ENCODE assay signal across 8 mouse cellular contexts in genomic region chr1:165844956-165845355, GRCm38 (mm10). TPM values are rescaled to one million over a fixed set of nuclear protein-coding genes. Genes with fewer than 3 reads are reported as not detected.
DNase-seq lines count a peak whose midpoint lies in the region; ATAC-seq and TF ChIP-seq lines count a peak whose summit lies in the region.

No protein-coding gene starts in this region.

- no peaks in the 10 kb centered on the region for H3K27me3 ChIP-seq in heart, adult 2 months (ENCODE audit: control insufficient read depth, insufficient read depth, low read length)
- H3K27me3 ChIP-seq in heart, postnatal 0 days (ENCODE audit: control insufficient read depth, insufficient read depth, low read length) = peaks cover 15% of the 10 kb centered on the region
- H3K27me3 ChIP-seq in liver, embryonic 12.5 days (replicated peaks) = peaks cover 71% of the 10 kb centered on the region
- H3K27me3 ChIP-seq in myocyte (ENCODE audit: control insufficient read depth, insufficient read depth, insufficient read length) = no peaks in the 10 kb centered on the region

- peak overlapping the region; percentile 79 for H3K9ac ChIP-seq in heart, adult 2 months (ENCODE audit: low read depth, low read length)
- H3K9ac ChIP-seq in heart, postnatal 0 days (replicated peaks; ENCODE audit: low read depth, low read length) = peak overlapping the region; percentile 63
- peak overlapping the region; percentile 48 for H3K9ac ChIP-seq in liver, embryonic 12.5 days

- no peaks in the 10 kb centered on the region for H3K9me3 ChIP-seq in heart, postnatal 0 days (replicated peaks; ENCODE audit: control insufficient read depth, low read length)
- no peaks in the 10 kb centered on the region for H3K9me3 ChIP-seq in liver, embryonic 12.5 days (replicated peaks)

- peak overlapping the region; percentile 85 for H3K27ac ChIP-seq in heart, adult 2 months
- H3K27ac ChIP-seq in bone marrow macrophage, adult 2 months (ENCODE audit: insufficient read depth, low read depth, low read length) = no peak overlapping the region
- H3K27ac ChIP-seq in heart, postnatal 0 days (ENCODE audit: low read depth) = peak overlapping the region; percentile 28; the same call in 1 of the 2 replicates
- no peak overlapping the region for H3K27ac ChIP-seq in liver, embryonic 12.5 days

- H3K79me2 ChIP-seq in heart, adult 2 months (replicated peaks; ENCODE audit: control insufficient read depth, insufficient read depth, low read length) = no peaks in the 10 kb centered on the region
- no peaks in the 10 kb centered on the region for H3K79me2 ChIP-seq in myocyte (ENCODE audit: control insufficient read depth, insufficient read depth)

- intact Hi-C loops in heart, adult 2 months (cut with DNase I) = loop anchor here (10.0 kb wide), 1 partner anchor 180 kb away; no protein-coding TSS in a partner anchor
- intact Hi-C loops in heart, postnatal 25 days (cut with DNase I) = no loop called here

- DNase-seq in heart, adult 2 months = peak; percentile 47 to 50
- no peak for DNase-seq in heart, postnatal 25 days (ENCODE audit: low spot score)
- DNase-seq in heart, postnatal 0 days (ENCODE audit: low spot score) = no peak
- peak; percentile 23 for DNase-seq in yolk sac, embryonic 10.5 days (ENCODE audit: low spot score)
- no peak for DNase-seq in cerebellum, postnatal 36 days

- 1% methylated on average over 22 of the region's 26 CpGs for WGBS in heart, adult 2 months
- 0% methylated on average over 22 of the region's 26 CpGs for WGBS in heart, postnatal 0 days
- WGBS in liver, embryonic 12.5 days (ENCODE audit: insufficient replicate concordance) = under 1% methylated on average over 26 of the region's 26 CpGs

- no peak overlapping the region for H3ac ChIP-seq in myocyte (ENCODE audit: control insufficient read depth, insufficient read length)

- peaks cover 8% of the 10 kb centered on the region for H3K4me1 ChIP-seq in heart, adult 2 months (ENCODE audit: control insufficient read depth, insufficient read depth, low read length)
- peaks cover 3% of the 10 kb centered on the region; the same call in 1 of the 2 replicates for H3K4me1 ChIP-seq in bone marrow macrophage, adult 2 months (ENCODE audit: control insufficient read depth, insufficient read depth, low read length)
- peaks cover 20% of the 10 kb centered on the region for H3K4me1 ChIP-seq in heart, postnatal 0 days (ENCODE audit: control insufficient read depth, insufficient read depth)
- H3K4me1 ChIP-seq in liver, embryonic 12.5 days = peaks cover 41% of the 10 kb centered on the region

- ATAC-seq in heart, postnatal 0 days (ENCODE audit: insufficient read depth, low read depth) = peak; percentile 34; the same call in 1 of the 2 replicates
- peak; percentile 51 for ATAC-seq in liver, embryonic 12.5 days

- peak overlapping the region; percentile 52 for H3K4me3 ChIP-seq in heart, adult 2 months
- peak overlapping the region; percentile 57 for H3K4me3 ChIP-seq in bone marrow macrophage, adult 2 months (ENCODE audit: insufficient read depth, low read length)
- peak overlapping the region; percentile 72 for H3K4me3 ChIP-seq in heart, postnatal 0 days (ENCODE audit: low read depth, low read length)
- peak overlapping the region; percentile 53 for H3K4me3 ChIP-seq in liver, embryonic 12.5 days
- H3K4me3 ChIP-seq in myocyte = peak overlapping the region; percentile 27

- no peak for TF ChIP-seq CTCF in heart, adult 2 months (IDR thresholded peaks at IDR 0.05)
- TF ChIP-seq CTCF in bone marrow macrophage, adult 2 months (IDR thresholded peaks at IDR 0.05; ENCODE audit: low read depth, low read length) = no peak
- TF ChIP-seq CTCF in heart, postnatal 0 days (IDR thresholded peaks at IDR 0.05; ENCODE audit: low read depth) = no peak

- peak overlapping the region; percentile 100 for H3K4me2 ChIP-seq in heart, postnatal 0 days (ENCODE audit: low read depth, low read length)
- peak overlapping the region; percentile 93 for H3K4me2 ChIP-seq in liver, embryonic 12.5 days
- peak overlapping the region; percentile 98 for H3K4me2 ChIP-seq in myocyte (ENCODE audit: low read depth)

- no peaks in the 10 kb centered on the region for H3K36me3 ChIP-seq in heart, adult 2 months (ENCODE audit: control insufficient read depth, insufficient read depth, low read length)
- H3K36me3 ChIP-seq in heart, postnatal 0 days (replicated peaks; ENCODE audit: control insufficient read depth, insufficient read depth, low read length) = no peaks in the 10 kb centered on the region
- H3K36me3 ChIP-seq in liver, embryonic 12.5 days = no peaks in the 10 kb centered on the region
- H3K36me3 ChIP-seq in myocyte (ENCODE audit: control insufficient read depth, insufficient read depth) = no peaks in the 10 kb centered on the region

- no peak for TF ChIP-seq EP300 in heart, adult 2 months (IDR thresholded peaks at IDR 0.05; ENCODE audit: insufficient read depth, low read depth, low read length)
- no peak for TF ChIP-seq EP300 in heart, postnatal 0 days (IDR thresholded peaks at IDR 0.05; ENCODE audit: low read depth)

- no peak for TF ChIP-seq POLR2A in heart, adult 2 months (IDR thresholded peaks at IDR 0.05; ENCODE audit: insufficient read depth, low read depth, low read length)
- no peak for TF ChIP-seq POLR2A in bone marrow macrophage, adult 2 months (IDR thresholded peaks at IDR 0.05; ENCODE audit: borderline replicate concordance, low read depth, low read length)
- no peak for TF ChIP-seq POLR2A in myocyte (IDR thresholded peaks at IDR 0.05; ENCODE audit: insufficient read length, low read depth)

TF ChIP-seq in myocyte, 11 proteins besides CTCF, POLR2A, EP300 and RAD21:
- peak in 2 of 3 experiments; percentile 29 to 75 for TF ChIP-seq MYOG (IDR thresholded peaks at IDR 0.05; ENCODE audit: control insufficient read depth in 1 of 3, insufficient read depth in 1 of 3, insufficient read length in 2 of 3, low read depth in 2 of 3)
- TF ChIP-seq USF1 (IDR thresholded peaks at IDR 0.05; ENCODE audit: low read depth) = no peak
- peak in 2 of 3 experiments; percentile 25 to 75 for TF ChIP-seq MYOD1 (IDR thresholded peaks at IDR 0.05; ENCODE audit: control insufficient read depth in 1 of 3, insufficient read length in 2 of 3, low read depth in 2 of 3)

RNA-seq across cellular contexts. Expression of gene Cd247, which starts 56.5 kb away (rescaled TPM):
- under 1 TPM; 0.52 to 0.76 TPM for total RNA-seq in heart, adult 2 months (2021)
- polyA plus RNA-seq in heart, adult 2 months (2012; rRNA removed) = 2.4 and 3.0 TPM in 2 replicates
- total RNA-seq in heart, postnatal 25 days (2021) = under 1 TPM; 0.39 to 0.60 TPM
- polyA plus RNA-seq in bone marrow macrophage, adult 2 months (2012; ENCODE audit: insufficient read depth, insufficient read length, missing spikeins) = 0.53 TPM in 1 of 2 replicates, not detected in the other
- total RNA-seq in heart, postnatal 0 days (2014; rRNA removed; ENCODE audit: low replicate concordance) = 3.9 TPM in 1 of 2 replicates, not detected in the other
- 0.26 and 0.41 TPM in 2 replicates for polyA plus RNA-seq in heart, postnatal 0 days (2015; fragmentation: Nextera tagmentation; extraction: Ambion mirVana)
- 0.23 and 0.32 TPM in 2 replicates for polyA plus RNA-seq in liver, embryonic 12.5 days (2016; fragmentation: Nextera tagmentation; extraction: Ambion mirVana)
- polyA plus RNA-seq in myocyte (2012; fragmentation: generic; extraction: Trizol) = not detected

Comparison
In these comparisons a context has a peak if more than half of its experiments do, and no peak if none do; other contexts are left out.
1. DNase-seq: peak in heart, adult 2 months (2 of 2) and yolk sac, embryonic 10.5 days (single experiment); none in heart, postnatal 25 days (single experiment), heart, postnatal 0 days (single experiment) and cerebellum, postnatal 36 days (0 of 2).
2. H3K27ac ChIP-seq: peak in heart, adult 2 months (single experiment) and heart, postnatal 0 days (single experiment); none in bone marrow macrophage, adult 2 months (single experiment) and liver, embryonic 12.5 days (single experiment).
3. Peak in every context shown above with its lines, with median percentiles within 50 percentile points of each other: H3K4me3 ChIP-seq, H3K9ac ChIP-seq and H3K4me2 ChIP-seq.